Mouse (Mus musculus) CH12.LX (cell line): ENCODE measurements around the gene Unc93b1.

Experiments used
- CHD1 ChIP-seq: IDR thresholded peaks from 2 replicates; pipeline ENCODE4 v1.6.1; 2012; ENCODE audit warnings: low read depth, low read length, improper control_type of control experiment, inconsistent platforms
- CTCF ChIP-seq, 2 experiments: IDR thresholded peaks in 1 of 2; conservative IDR thresholded peaks in 1 of 2; 2 replicates each; pipeline ENCODE4 v1.5.1; 2011 to 2012; ENCODE audit warnings: low read depth in 2 of 2, low read length in 2 of 2, improper control_type of control experiment in 1 of 2, inconsistent platforms in 1 of 2, mild to moderate bottlenecking in 1 of 2, moderate library complexity in 1 of 2
- POLR2A ChIP-seq: IDR thresholded peaks from 2 replicates; pipeline ENCODE4 v1.6.1; 2011; ENCODE audit warnings: low read depth, mild to moderate bottlenecking, improper control_type of control experiment, low read length
- ZC3H11A ChIP-seq: IDR thresholded peaks from 2 replicates; pipeline ENCODE4 v1.6.1; 2012; ENCODE audit warnings: low read depth, mild to moderate bottlenecking, inconsistent platforms, low read length, improper control_type of control experiment

- TF ChIP-seq ZC3H11A: no peak
- TF ChIP-seq CHD1: no peak
- no peak for TF ChIP-seq POLR2A
- TF ChIP-seq CTCF (conservative IDR thresholded peaks at IDR 0.05 in 1 of 2, IDR thresholded peaks at IDR 0.05 in 1 of 2; ENCODE audit: low read depth in 2 of 2, low read length in 2 of 2): no peak
These were observed 40.7 kb upstream of the Unc93b1 start for GRCm38 (mm10) chr19:3894294-3894693.
